Mouse (Mus musculus) erythroblast, embryonic 14.5 days (primary cell): ENCODE results near the gene Rasgef1b. TPM values are rescaled to one million over a fixed set of nuclear protein-coding genes. Genes with fewer than 3 reads are reported as not detected.

Experiments used
- H3K27me3 ChIP-seq: 2 replicates; pipeline ENCODE4 v1.6.1; 2012; ENCODE audit warnings: inconsistent platforms; ENCODE audit not compliant: control insufficient read depth
- H3K36me3 ChIP-seq: 2 replicates; pipeline ENCODE4 v1.6.1; 2012; ENCODE audit warnings: mild to moderate bottlenecking, inconsistent platforms; ENCODE audit not compliant: control insufficient read depth
- H3K4me1 ChIP-seq: 2 replicates; pipeline ENCODE4 v1.6.1; 2012; ENCODE audit warnings: inconsistent platforms; ENCODE audit not compliant: control insufficient read depth
- H3K4me3 ChIP-seq: replicated peaks from 2 replicates; pipeline ENCODE3; 2012; ENCODE audit warnings: moderate library complexity, mild to moderate bottlenecking, inconsistent platforms
- H3K9me3 ChIP-seq: 2 replicates; pipeline ENCODE4 v1.6.1; 2012; ENCODE audit warnings: low read length, inconsistent platforms, mixed read lengths; ENCODE audit not compliant: control insufficient read depth
- GATA1 ChIP-seq: IDR thresholded peaks from 2 replicates; pipeline ENCODE4 v1.6.1; 2012; ENCODE audit warnings: low read length, inconsistent platforms, mixed read lengths
- TAL1 ChIP-seq: IDR thresholded peaks from 3 replicates; pipeline ENCODE4 v1.6.1; 2012; ENCODE audit warnings: low read length, inconsistent platforms, mixed read lengths
- polyA plus RNA-seq: library from polyadenylated mRNA; stranded (reverse); fragments of >175 nt; gene quantifications from 2 replicates; pipeline ENCODE4 v1.2.3, GENCODE M21; 2012

Rasgef1b gene
- polyA plus RNA-seq, 1 experiment: 0.04 TPM

- no peak overlapping the region for H3K4me3 ChIP-seq
- no peaks in the 10 kb centered on the region; the same call in 1 of the 2 replicates for H3K4me1 ChIP-seq
- peaks cover 2% of the 10 kb centered on the region; the same call in 1 of the 2 replicates for H3K27me3 ChIP-seq
- TF ChIP-seq TAL1 (no peak), GATA1 (no peak)
- H3K9me3 ChIP-seq: peaks cover 3% of the 10 kb centered on the region; the same call in 1 of the 2 replicates
- no peaks in the 10 kb centered on the region for H3K36me3 ChIP-seq
Measured at GRCm38 (mm10) chr5:99329065-99329464, 399.8 kb downstream of the Rasgef1b start.

DNA sequence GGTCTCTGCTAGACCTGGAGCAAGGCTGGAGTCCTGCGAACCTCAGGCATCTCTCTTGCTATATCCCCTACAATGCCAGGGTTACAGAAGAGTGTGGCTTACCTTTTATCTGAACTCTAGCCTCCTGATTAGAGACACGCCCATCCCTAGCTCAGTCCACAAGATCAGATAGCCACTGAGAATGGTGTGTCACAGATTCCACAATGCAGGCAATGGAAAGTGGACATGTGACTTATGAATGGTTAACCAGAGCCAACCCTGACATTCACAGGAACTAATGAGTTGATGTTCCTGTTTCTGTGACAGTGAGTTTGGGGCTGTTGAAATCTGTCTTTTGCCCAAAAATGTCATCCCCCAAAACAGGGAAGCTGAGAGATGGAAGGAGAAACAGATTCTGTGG is 401.8 kb downstream of the Rasgef1b start:
- Histone ChIP-seq H3K4me1 (no peaks in the 10 kb centered on the region), H3K9me3 (peaks cover 3% of the 10 kb centered on the region; the same call in 1 of the 2 replicates), H3K36me3 (no peaks in the 10 kb centered on the region), H3K27me3 (peaks cover 2% of the 10 kb centered on the region; the same call in 1 of the 2 replicates), H3K4me3 (no peak overlapping the region)
- TF ChIP-seq GATA1 (no peak), TAL1 (no peak)

DNA sequence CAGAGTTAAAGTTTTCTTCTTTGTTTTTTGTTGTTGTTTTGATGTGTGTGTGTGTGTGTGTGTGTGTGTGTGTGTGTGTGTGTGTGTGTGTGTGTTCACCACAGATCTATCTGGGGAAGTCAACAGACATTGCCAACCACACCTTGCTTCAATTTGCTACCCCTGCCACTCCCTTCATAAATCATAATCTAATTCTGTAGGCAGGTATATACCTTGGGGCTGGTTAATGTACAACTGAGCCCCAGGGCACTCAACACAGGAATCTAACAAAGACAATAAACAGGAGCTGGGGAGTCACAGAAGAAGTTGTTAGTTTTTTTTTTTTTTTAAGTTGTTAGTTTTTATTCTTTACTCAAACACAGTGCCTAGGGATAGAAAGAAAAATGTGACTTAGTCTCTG is 403.6 kb downstream of the Rasgef1b start:
- TF ChIP-seq GATA1: no peak
- H3K36me3 ChIP-seq: no peaks in the 10 kb centered on the region
- no peak overlapping the region for H3K4me3 ChIP-seq
- H3K4me1 ChIP-seq: no peaks in the 10 kb centered on the region
- peaks cover 2% of the 10 kb centered on the region; the same call in 1 of the 2 replicates for H3K27me3 ChIP-seq
- peaks cover 3% of the 10 kb centered on the region; the same call in 1 of the 2 replicates for H3K9me3 ChIP-seq

GRCm38 (mm10) chr5:99320783-99321182 is 408.1 kb downstream of the Rasgef1b start:
- TF ChIP-seq TAL1 (no peak), GATA1 (no peak)
- H3K27me3 ChIP-seq: no peaks in the 10 kb centered on the region
- no peaks in the 10 kb centered on the region for H3K4me1 ChIP-seq
- no peaks in the 10 kb centered on the region for H3K36me3 ChIP-seq
- H3K4me3 ChIP-seq: no peak overlapping the region
- H3K9me3 ChIP-seq: no peaks in the 10 kb centered on the region

- H3K27me3 ChIP-seq: no peaks in the 10 kb centered on the region
- no peaks in the 10 kb centered on the region for H3K4me1 ChIP-seq
- TF ChIP-seq GATA1: no peak
- TF ChIP-seq TAL1: no peak
- H3K36me3 ChIP-seq: no peaks in the 10 kb centered on the region
- H3K9me3 ChIP-seq: no peaks in the 10 kb centered on the region
- no peak overlapping the region for H3K4me3 ChIP-seq
Measured at GRCm38 (mm10) chr5:99297939-99298338, 430.9 kb downstream of the Rasgef1b start.

DNA sequence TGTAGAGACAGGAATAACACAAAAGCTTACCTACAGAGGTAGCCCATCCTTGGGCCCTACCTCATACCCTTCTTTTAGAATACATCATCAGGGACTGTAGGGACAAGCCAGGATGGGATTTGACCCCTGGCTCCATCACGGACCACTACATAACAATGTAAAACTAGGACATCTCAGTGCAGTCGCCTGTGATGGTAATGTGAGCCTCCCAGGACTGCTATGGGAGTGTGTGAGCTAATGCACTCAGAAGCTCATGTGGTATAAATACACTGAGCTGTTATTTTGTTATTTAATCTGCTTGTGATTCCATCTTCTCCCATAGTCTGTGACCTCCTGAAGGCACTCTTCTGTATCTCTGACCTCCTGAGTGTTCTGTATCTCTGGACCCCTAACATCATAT is 432.5 kb downstream of the Rasgef1b start:
- no peaks in the 10 kb centered on the region for H3K4me1 ChIP-seq
- no peaks in the 10 kb centered on the region for H3K27me3 ChIP-seq
- no peak overlapping the region for H3K4me3 ChIP-seq
- H3K36me3 ChIP-seq: no peaks in the 10 kb centered on the region
- H3K9me3 ChIP-seq: no peaks in the 10 kb centered on the region
- TF ChIP-seq GATA1 (no peak), TAL1 (no peak)

DNA sequence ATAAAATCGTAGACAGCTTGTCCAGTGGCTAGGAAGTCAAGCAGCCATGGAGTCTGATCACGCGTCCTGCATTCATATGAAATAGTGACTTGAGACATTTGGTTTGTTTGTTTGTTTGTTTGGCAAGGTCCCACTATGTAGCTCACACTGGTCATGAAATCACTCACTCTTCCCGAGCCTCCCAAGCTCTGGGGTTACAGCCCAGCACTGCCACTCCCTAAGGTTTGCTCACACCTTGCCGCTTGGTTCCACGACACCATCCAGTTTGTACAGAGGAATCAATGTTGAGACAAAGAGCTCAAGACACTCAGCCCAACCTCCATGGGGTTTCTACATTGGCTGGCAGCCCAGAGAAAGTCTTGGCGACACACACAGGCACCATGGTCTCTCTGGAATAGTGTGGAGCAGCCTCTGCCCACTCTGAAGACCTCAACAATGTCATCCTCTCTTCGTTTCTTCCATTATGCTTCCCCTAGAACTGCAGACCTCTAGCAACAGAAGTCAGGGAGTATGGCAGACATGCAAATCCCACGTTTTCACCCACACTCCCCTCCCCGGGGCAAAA is 436.5 kb downstream of the Rasgef1b start:
- Histone ChIP-seq H3K4me3 (no peak overlapping the region), H3K4me1 (no peaks in the 10 kb centered on the region), H3K36me3 (no peaks in the 10 kb centered on the region), H3K27me3 (no peaks in the 10 kb centered on the region), H3K9me3 (no peaks in the 10 kb centered on the region)
- TF ChIP-seq TAL1 (no peak), GATA1 (no peak)

- H3K36me3 ChIP-seq: no peaks in the 10 kb centered on the region
- H3K4me3 ChIP-seq: no peak overlapping the region
- no peaks in the 10 kb centered on the region for H3K9me3 ChIP-seq
- TF ChIP-seq TAL1 (no peak), GATA1 (no peak)
- H3K4me1 ChIP-seq: no peaks in the 10 kb centered on the region
- H3K27me3 ChIP-seq: no peaks in the 10 kb centered on the region
Measured at GRCm38 (mm10) chr5:99291084-99291830, 437.6 kb downstream of the Rasgef1b start.

- H3K27me3 ChIP-seq: no peaks in the 10 kb centered on the region
- no peaks in the 10 kb centered on the region for H3K4me1 ChIP-seq
- TF ChIP-seq TAL1: no peak
- TF ChIP-seq GATA1: no peak
- no peaks in the 10 kb centered on the region for H3K9me3 ChIP-seq
- H3K36me3 ChIP-seq: no peaks in the 10 kb centered on the region
- H3K4me3 ChIP-seq: no peak overlapping the region
Measured at GRCm38 (mm10) chr5:99288262-99288661, 440.6 kb downstream of the Rasgef1b start.
